Mouse (Mus musculus): ENCODE results near the gene Cacnb2. TPM values are rescaled to one million over a fixed set of nuclear protein-coding genes. Genes with fewer than 3 reads are reported as not detected.

Cacnb2 gene
- total and polyA plus RNA-seq, 3 experiments = not detected

GRCm38 (mm10) chr2:14665213-14665612 lies 62.3 kb downstream of the Cacnb2 start:
- Histone ChIP-seq H3K9ac (ENCODE audit: control insufficient read depth, low read depth, low read length, poor library complexity, severe bottlenecking) (no peak overlapping the region), H3K27me3 (ENCODE audit: control insufficient read depth in 1 of 2, insufficient read depth in 2 of 2, low read length in 2 of 2) (no peaks in the 10 kb centered on the region), H3K36me3 (ENCODE audit: control insufficient read depth in 1 of 2, insufficient read depth in 2 of 2, low read length in 2 of 2) (no peaks in the 10 kb centered on the region), H3K27ac (ENCODE audit: control insufficient read depth, low read depth, low read length) (no peak overlapping the region), H3K79me2 (ENCODE audit: control insufficient read depth, insufficient read depth, low read length, poor library complexity) (no peaks in the 10 kb centered on the region), H3K4me1 (ENCODE audit: control insufficient read depth in 1 of 2, insufficient read depth in 2 of 2, low read length in 2 of 2) (no peaks in the 10 kb centered on the region), H3K4me3 (ENCODE audit: control insufficient read depth in 1 of 2, insufficient read depth in 1 of 2, low read depth in 2 of 2, low read length in 2 of 2) (no peak overlapping the region), H3K9me3 (replicated peaks; ENCODE audit: insufficient read depth, low read length) (no peaks in the 10 kb centered on the region)
- TF ChIP-seq NELFE (IDR thresholded peaks at IDR 0.05; ENCODE audit: low read depth, low read length) (no peak), ETS1 (IDR thresholded peaks at IDR 0.05; ENCODE audit: low read depth, low read length) (no peak), NRF1 (IDR thresholded peaks at IDR 0.05; ENCODE audit: insufficient read depth, low read depth, low read length, poor library complexity, severe bottlenecking) (no peak), KAT2A (conservative IDR thresholded peaks at IDR 0.05; ENCODE audit: low read depth, low read length) (no peak), HCFC1 (IDR thresholded peaks at IDR 0.05; ENCODE audit: low read depth, low read length) (no peak)
- no peak for DNase-seq (ENCODE audit: low read depth, low spot score)

- Histone ChIP-seq H3K9me3 (replicated peaks; ENCODE audit: insufficient read depth, low read length) (no peaks in the 10 kb centered on the region), H3K4me3 (ENCODE audit: control insufficient read depth in 1 of 2, insufficient read depth in 1 of 2, low read depth in 2 of 2, low read length in 2 of 2) (no peak overlapping the region), H3K79me2 (ENCODE audit: control insufficient read depth, insufficient read depth, low read length, poor library complexity) (no peaks in the 10 kb centered on the region), H3K9ac (ENCODE audit: control insufficient read depth, low read depth, low read length, poor library complexity, severe bottlenecking) (no peak overlapping the region), H3K4me1 (ENCODE audit: control insufficient read depth in 1 of 2, insufficient read depth in 2 of 2, low read length in 2 of 2) (no peaks in the 10 kb centered on the region), H3K27me3 (ENCODE audit: control insufficient read depth in 1 of 2, insufficient read depth in 2 of 2, low read length in 2 of 2) (no peaks in the 10 kb centered on the region), H3K27ac (ENCODE audit: control insufficient read depth, low read depth, low read length) (no peak overlapping the region), H3K36me3 (ENCODE audit: control insufficient read depth in 1 of 2, insufficient read depth in 2 of 2, low read length in 2 of 2) (no peaks in the 10 kb centered on the region)
- TF ChIP-seq USF1 (IDR thresholded peaks at IDR 0.05; ENCODE audit: low read depth, low read length) (no peak), MYC (IDR thresholded peaks at IDR 0.05; ENCODE audit: low read depth, low read length) (no peak), RCOR1 (IDR thresholded peaks at IDR 0.05; ENCODE audit: low read depth, low read length) (no peak), ZKSCAN1 (IDR thresholded peaks at IDR 0.05; ENCODE audit: low read depth, low read length) (no peak), JUND (IDR thresholded peaks at IDR 0.05; ENCODE audit: low read depth, low read length) (no peak), ELF1 (IDR thresholded peaks at IDR 0.05; ENCODE audit: low read depth, low read length) (no peak), MEF2A (IDR thresholded peaks at IDR 0.05; ENCODE audit: extremely low read depth, insufficient replicate concordance, low read depth, low read length, poor library complexity, severe bottlenecking) (no peak), MYB (IDR thresholded peaks at IDR 0.05; ENCODE audit: low read depth, low read length) (no peak)
- DNase-seq (ENCODE audit: low read depth, low spot score) = no peak
Observed at GRCm38 (mm10) chr2:14672117-14672516, 69.2 kb downstream of the Cacnb2 start.

- peak; percentile 55 for TF ChIP-seq SMC3 (IDR thresholded peaks at IDR 0.05; ENCODE audit: low read depth, low read length)
- peak; percentile 43 to 80 (median 61) for TF ChIP-seq CTCF (IDR thresholded peaks at IDR 0.05 in 2 of 3, conservative IDR thresholded peaks at IDR 0.05 in 1 of 3; ENCODE audit: control insufficient read depth in 1 of 3, insufficient read depth in 1 of 3, low read depth in 2 of 3, low read length in 3 of 3, poor library complexity in 1 of 3, severe bottlenecking in 1 of 3)
- no peak for TF ChIP-seq USF1 (IDR thresholded peaks at IDR 0.05; ENCODE audit: low read depth, low read length)
- TF ChIP-seq HCFC1 (IDR thresholded peaks at IDR 0.05; ENCODE audit: low read depth, low read length) = no peak
- TF ChIP-seq ZMIZ1 (IDR thresholded peaks at IDR 0.05; ENCODE audit: low read depth, low read length) = no peak
- peak; percentile 35 for TF ChIP-seq RAD21 (IDR thresholded peaks at IDR 0.05; ENCODE audit: low read depth, low read length)
Observed at GRCm38 (mm10) chr2:14676885-14677516, 74.1 kb downstream of the Cacnb2 start.

More at GRCm38 (mm10) chr2:14676885-14677516, 74.1 kb downstream of the Cacnb2 start:
- peak; percentile 57 for DNase-seq (ENCODE audit: low read depth, low spot score)
- Histone ChIP-seq H3K79me2 (ENCODE audit: control insufficient read depth, insufficient read depth, low read length, poor library complexity) (no peaks in the 10 kb centered on the region), H3K9ac (ENCODE audit: control insufficient read depth, low read depth, low read length, poor library complexity, severe bottlenecking) (no peak overlapping the region), H3K27me3 (ENCODE audit: control insufficient read depth in 1 of 2, insufficient read depth in 2 of 2, low read length in 2 of 2) (no peaks in the 10 kb centered on the region), H3K27ac (ENCODE audit: control insufficient read depth, low read depth, low read length) (no peak overlapping the region), H3K36me3 (ENCODE audit: control insufficient read depth in 1 of 2, insufficient read depth in 2 of 2, low read length in 2 of 2) (no peaks in the 10 kb centered on the region), H3K4me1 (ENCODE audit: control insufficient read depth in 1 of 2, insufficient read depth in 2 of 2, low read length in 2 of 2) (no peaks in the 10 kb centered on the region), H3K4me3 (ENCODE audit: control insufficient read depth in 1 of 2, insufficient read depth in 1 of 2, low read depth in 2 of 2, low read length in 2 of 2) (no peak overlapping the region), H3K9me3 (replicated peaks; ENCODE audit: insufficient read depth, low read length) (no peaks in the 10 kb centered on the region)

All from MEL (cell line).